Mouse (Mus musculus) embryonic facial prominence, embryonic 15.5 days (tissue): ENCODE measurements around the gene Gm11032. TPM values are rescaled to one million over a fixed set of nuclear protein-coding genes. Genes with fewer than 3 reads are reported as not detected.
A peak's percentile ranks its signal among the peaks of the same experiment; 100 is the strongest.
"Not testable (repeated sequence)": the region's sequence is repeated elsewhere in the genome, so short reads cannot be mapped to it uniquely, and the experiment has no call there.

ENCODE experiments used
- ATAC-seq: fragments of 200-750 bp; cut with Nextera tagmentation; 2 replicates; pipeline ENCODE4 v1.8.0; 2017; ENCODE audit warnings: low read depth, moderate TSS enrichment; ENCODE audit not compliant: insufficient number of reproducible peaks, low FRiP score, low TSS enrichment
- H3K27ac ChIP-seq: fragments of 300-500 bp; sonication (generic); replicated peaks from 2 replicates; pipeline ENCODE4 v1.5.1; 2015; ENCODE audit warnings: mild to moderate bottlenecking, inconsistent platforms
- H3K27me3 ChIP-seq: fragments of 300-500 bp; sonication (generic); 2 replicates; pipeline ENCODE4 v1.6.1; 2015; ENCODE audit warnings: inconsistent platforms
- H3K36me3 ChIP-seq: fragments of 300-500 bp; sonication (generic); 2 replicates; pipeline ENCODE4 v1.6.1; 2015; ENCODE audit warnings: mild to moderate bottlenecking, inconsistent platforms
- H3K4me1 ChIP-seq: fragments of 300-500 bp; sonication (generic); 2 replicates; pipeline ENCODE4 v1.6.1; 2015; ENCODE audit warnings: inconsistent platforms
- H3K4me2 ChIP-seq: fragments of 300-500 bp; sonication (generic); replicated peaks from 2 replicates; pipeline ENCODE4 v1.6.1; 2015; ENCODE audit warnings: mild to moderate bottlenecking, inconsistent platforms
- H3K4me3 ChIP-seq: fragments of 300-500 bp; sonication (generic); replicated peaks from 2 replicates; pipeline ENCODE4 v1.5.1; 2015; ENCODE audit warnings: mild to moderate bottlenecking, inconsistent platforms
- H3K9ac ChIP-seq: fragments of 300-500 bp; sonication (generic); 2 replicates; pipeline ENCODE4 v1.6.1; 2015; ENCODE audit warnings: inconsistent platforms
- H3K9me3 ChIP-seq: fragments of 300-500 bp; sonication (generic); replicated peaks from 2 replicates; pipeline ENCODE4 v1.6.1; 2016; ENCODE audit warnings: inconsistent platforms
- WGBS: fragments of 180-500 bp; shearing (Covaris S2); methylation state at CpG from one replicate; pipeline ENCODE4 v1.1.7; 2015; 5-methylcytosine and 5-hydroxymethylcytosine counted together
- polyA plus RNA-seq: library from polyadenylated mRNA; unstranded; fragments of >200 nt; fragmentation: Nextera tagmentation; extraction: Ambion mirVana; gene quantifications from 2 replicates; pipeline ENCODE4 v1.2.1, GENCODE M21; 2015

The Gm11032 gene
- polyA plus RNA-seq, 1 experiment from 2014 or later = not detected

- peaks cover 18% of the 10 kb centered on the region; the same call in 1 of the 2 replicates for H3K4me1 ChIP-seq
- no peaks in the 10 kb centered on the region for H3K36me3 ChIP-seq
- no peak overlapping the region for H3K27ac ChIP-seq
- no peak overlapping the region for H3K4me2 ChIP-seq
- no peaks in the 10 kb centered on the region for H3K27me3 ChIP-seq
- H3K4me3 ChIP-seq = no peak overlapping the region
- H3K9ac ChIP-seq = no peak overlapping the region
- ATAC-seq = no peak
- WGBS = 71% methylated on average over 7 of the region's 7 CpGs
- no peaks in the 10 kb centered on the region for H3K9me3 ChIP-seq
These were observed 7.8 kb downstream of the Gm11032 start for GRCm38 (mm10) chr11:4627636-4628035.

GRCm38 (mm10) chr11:4629861-4630280 lies 10.0 kb downstream of the Gm11032 start:
- Histone ChIP-seq H3K9ac (no peak overlapping the region), H3K27ac (no peak overlapping the region), H3K4me3 (no peak overlapping the region), H3K4me2 (no peak overlapping the region), H3K27me3 (no peaks in the 10 kb centered on the region), H3K36me3 (no peaks in the 10 kb centered on the region), H3K4me1 (peaks cover 12% of the 10 kb centered on the region; the same call in 1 of the 2 replicates), H3K9me3 (no peaks in the 10 kb centered on the region)
- 22% methylated on average over 8 of the region's 8 CpGs for WGBS
- ATAC-seq = no peak

- H3K27ac ChIP-seq = no peak overlapping the region
- no peaks in the 10 kb centered on the region for H3K27me3 ChIP-seq
- H3K9me3 ChIP-seq = no peaks in the 10 kb centered on the region
- H3K4me1 ChIP-seq = peaks cover 24% of the 10 kb centered on the region
- no peak overlapping the region for H3K4me3 ChIP-seq
- WGBS = 52% methylated on average over 2 of the region's 2 CpGs
- H3K36me3 ChIP-seq = no peaks in the 10 kb centered on the region
- H3K9ac ChIP-seq = no peak overlapping the region
- no peak overlapping the region for H3K4me2 ChIP-seq
- ATAC-seq = no peak
These were observed 13.6 kb downstream of the Gm11032 start for GRCm38 (mm10) chr11:4633420-4633819.

- Histone ChIP-seq H3K9ac (no peak overlapping the region), H3K36me3 (no peaks in the 10 kb centered on the region), H3K4me3 (no peak overlapping the region), H3K27ac (no peak overlapping the region), H3K27me3 (no peaks in the 10 kb centered on the region), H3K4me1 (peaks cover 28% of the 10 kb centered on the region), H3K4me2 (no peak overlapping the region), H3K9me3 (no peaks in the 10 kb centered on the region)
- 62% methylated on average over 5 of the region's 5 CpGs for WGBS
- no peak for ATAC-seq
These were observed 14.5 kb downstream of the Gm11032 start for GRCm38 (mm10) chr11:4634395-4634794.

- Histone ChIP-seq H3K36me3 (peaks cover 10% of the 10 kb centered on the region; the same call in 1 of the 2 replicates), H3K27me3 (no peaks in the 10 kb centered on the region), H3K4me3 (peak overlapping the region; percentile 87), H3K9me3 (no peaks in the 10 kb centered on the region), H3K27ac (peak overlapping the region; percentile 87), H3K9ac (no peak overlapping the region), H3K4me2 (peak overlapping the region; percentile 67), H3K4me1 (peaks cover 18% of the 10 kb centered on the region)
- WGBS = 38% methylated on average over 5 of the region's 5 CpGs
- ATAC-seq = peak; percentile 41; the same call in 1 of the 2 replicates
These were observed 17.0 kb downstream of the Gm11032 start for GRCm38 (mm10) chr11:4636782-4637342.

- H3K9ac ChIP-seq = peak within 1 kb of the TSS; percentile 51
- H3K27me3 ChIP-seq = no peaks in the 10 kb centered on the region
- peak; percentile 89 for ATAC-seq
These were observed 17.8 kb downstream of the Gm11032 start, which contains the start of gene Ascc2 for GRCm38 (mm10) chr11:4637534-4638234. Ascc2 (plus strand) TSS chr11:4637747.

GRCm38 (mm10) chr11:4638261-4638660 lies 18.4 kb downstream of the Gm11032 start:
- Histone ChIP-seq H3K9me3 (no peaks in the 10 kb centered on the region), H3K36me3 (peaks cover 15% of the 10 kb centered on the region; the same call in 1 of the 2 replicates), H3K4me3 (peak overlapping the region; percentile 87), H3K4me2 (peak overlapping the region; percentile 67), H3K4me1 (peaks cover 18% of the 10 kb centered on the region), H3K9ac (peak overlapping the region; percentile 51), H3K27ac (peak overlapping the region; percentile 87; the same call in 1 of the 2 replicates), H3K27me3 (no peaks in the 10 kb centered on the region)
- 16% methylated on average over 7 of the region's 7 CpGs for WGBS
- no peak for ATAC-seq

More at GRCm38 (mm10) chr11:4637534-4638234, 17.8 kb downstream of the Gm11032 start, which contains the start of gene Ascc2:
- Histone ChIP-seq H3K4me3 (peak within 1 kb of the TSS; percentile 87), H3K4me2 (peak within 1 kb of the TSS; percentile 67), H3K36me3 (peaks cover 15% of the 10 kb centered on the region; the same call in 1 of the 2 replicates), H3K27ac (peak within 1 kb of the TSS; percentile 87), H3K4me1 (peaks cover 18% of the 10 kb centered on the region), H3K9me3 (no peaks in the 10 kb centered on the region)
- whole genome bisulfite sequencing = under 1% methylated on average over 35 of the region's 35 CpGs

- Histone ChIP-seq H3K4me1 (peaks cover 18% of the 10 kb centered on the region), H3K36me3 (peaks cover 21% of the 10 kb centered on the region; the same call in 1 of the 2 replicates), H3K4me2 (no peak overlapping the region), H3K9ac (no peak overlapping the region), H3K9me3 (no peaks in the 10 kb centered on the region), H3K4me3 (no peak overlapping the region), H3K27ac (no peak overlapping the region), H3K27me3 (no peaks in the 10 kb centered on the region)
- ATAC-seq = no peak
These were observed 21.3 kb downstream of the Gm11032 start for GRCm38 (mm10) chr11:4641185-4641584.

- WGBS = 67% methylated on average over 5 of the region's 5 CpGs
- H3K4me2 ChIP-seq = no peak overlapping the region
- H3K9ac ChIP-seq = no peak overlapping the region
- peaks cover 2% of the 10 kb centered on the region; the same call in 1 of the 2 replicates for H3K4me1 ChIP-seq
- H3K27me3 ChIP-seq = no peaks in the 10 kb centered on the region
- no peak overlapping the region for H3K27ac ChIP-seq
- H3K4me3 ChIP-seq = no peak overlapping the region
- H3K9me3 ChIP-seq = no peaks in the 10 kb centered on the region
- no peak for ATAC-seq
- peaks cover 44% of the 10 kb centered on the region for H3K36me3 ChIP-seq
These were observed 23.9 kb downstream of the Gm11032 start for GRCm38 (mm10) chr11:4643722-4644121.

GRCm38 (mm10) chr11:4645180-4645579 lies 25.3 kb downstream of the Gm11032 start:
- H3K27me3 ChIP-seq, H3K4me2 ChIP-seq, ATAC-seq, H3K4me1 ChIP-seq, H3K4me3 ChIP-seq, H3K9ac ChIP-seq, H3K27ac ChIP-seq, H3K9me3 ChIP-seq: not testable (repeated sequence)
- 81% methylated on average over 6 of the region's 6 CpGs for WGBS
- peaks cover 56% of the 10 kb centered on the region for H3K36me3 ChIP-seq

- Histone ChIP-seq H3K27me3 (no peaks in the 10 kb centered on the region), H3K27ac (no peak overlapping the region), H3K4me2 (no peak overlapping the region), H3K9me3 (no peaks in the 10 kb centered on the region), H3K4me3 (no peak overlapping the region), H3K9ac (no peak overlapping the region), H3K4me1 (no peaks in the 10 kb centered on the region), H3K36me3 (peaks cover 56% of the 10 kb centered on the region)
- ATAC-seq = no peak
- 77% methylated on average over 9 of the region's 9 CpGs for WGBS
These were observed 26.5 kb downstream of the Gm11032 start for GRCm38 (mm10) chr11:4646409-4646808.
